Comparison of ENCODE assay signal across 9 mouse cellular contexts in the genomic region with DNA sequence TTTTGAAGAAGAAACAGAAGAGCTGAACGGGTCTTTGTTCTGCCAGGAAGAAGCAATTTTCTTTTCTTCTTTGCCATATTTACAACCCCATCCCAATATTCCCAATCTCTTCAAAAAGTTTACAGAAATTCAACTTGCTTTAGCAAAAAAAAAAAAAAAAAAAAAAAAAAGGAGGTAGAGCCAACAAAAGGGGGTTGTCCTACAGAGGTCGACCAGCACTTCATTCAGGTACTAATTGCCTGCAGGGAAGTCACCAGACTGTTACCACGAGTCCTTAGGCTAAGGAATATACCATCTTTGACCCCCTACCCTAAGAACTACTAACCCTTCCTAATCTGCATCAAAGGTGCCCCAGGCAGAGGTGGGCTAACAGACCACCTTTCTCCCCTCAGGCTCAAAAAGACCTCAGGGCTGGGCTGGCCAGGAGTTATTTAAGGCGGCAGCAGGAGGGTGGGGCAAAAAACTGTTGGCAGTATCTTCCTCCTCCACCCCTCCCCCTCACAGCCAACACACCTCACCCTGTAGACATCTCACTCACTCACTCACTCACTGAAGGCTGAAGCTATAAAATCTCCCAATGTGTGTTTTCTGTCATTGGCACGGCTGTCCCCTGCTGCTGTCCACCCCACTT. TPM values are rescaled to one million over a fixed set of nuclear protein-coding genes. Genes with fewer than 3 reads are reported as not detected.
A peak's percentile ranks its signal among the peaks of the same experiment; 100 is the strongest.
DNase-seq lines count a peak whose midpoint lies in the region; ATAC-seq and TF ChIP-seq lines count a peak whose summit lies in the region.
"Had no signal": no experiment of that assay in that cellular context is flagged by ENCODE, and none has a peak within 500 bp of the region (broad histone marks: within the 10 kb centered on the region; RNA-seq: fewer than 3 reads in every experiment).

No protein-coding gene starts in this region.

- intact Hi-C loops in left cerebral cortex, postnatal 10 days (cut with DNase I): loop anchor here (5.0 to 10.0 kb wide), 2 partner anchors 117 to 164 kb away; no protein-coding TSS in a partner anchor

- peaks cover 32% of the 10 kb centered on the region for H3K4me1 ChIP-seq in forebrain, embryonic 13.5 days
- peaks cover 17% of the 10 kb centered on the region for H3K4me1 ChIP-seq in limb, embryonic 10.5 days

- H3K27me3 ChIP-seq in forebrain, embryonic 13.5 days: no peaks in the 10 kb centered on the region
- no peaks in the 10 kb centered on the region for H3K27me3 ChIP-seq in limb, embryonic 10.5 days (ENCODE audit: low read depth, poor library complexity, severe bottlenecking)
- no peaks in the 10 kb centered on the region for H3K27me3 ChIP-seq in myocyte (ENCODE audit: control insufficient read depth, insufficient read depth, insufficient read length)

- peak overlapping the region; percentile 18 for H3ac ChIP-seq in myocyte (ENCODE audit: control insufficient read depth, insufficient read length)

- H3K79me2 ChIP-seq in myocyte (ENCODE audit: control insufficient read depth, insufficient read depth): peaks cover 18% of the 10 kb centered on the region

- peak overlapping the region; percentile 80 for H3K4me3 ChIP-seq in forebrain, embryonic 13.5 days
- H3K4me3 ChIP-seq in limb, embryonic 10.5 days: peak overlapping the region; percentile 79
- peak overlapping the region; percentile 75 for H3K4me3 ChIP-seq in myocyte

- H3K9me3 ChIP-seq in forebrain, embryonic 13.5 days (replicated peaks): no peaks in the 10 kb centered on the region
- H3K9me3 ChIP-seq in limb, embryonic 10.5 days (replicated peaks): no peaks in the 10 kb centered on the region

- no peak overlapping the region for H3K27ac ChIP-seq in forebrain, embryonic 13.5 days
- H3K27ac ChIP-seq in limb, embryonic 10.5 days: no peak overlapping the region
- H3K27ac ChIP-seq: macrophage had no signal

- 29% methylated on average over 5 of the region's 5 CpGs for WGBS in forebrain, embryonic 13.5 days
- WGBS in limb, embryonic 10.5 days: 13% methylated on average over 5 of the region's 5 CpGs

- no peak for ATAC-seq in cerebellum, adult (ENCODE audit: insufficient number of reproducible peaks, low FRiP score, low TSS enrichment)
- no peak for ATAC-seq in forebrain, embryonic 13.5 days

- no peaks in the 10 kb centered on the region for H3K36me3 ChIP-seq in forebrain, embryonic 13.5 days (ENCODE audit: poor library complexity, severe bottlenecking)
- no peaks in the 10 kb centered on the region for H3K36me3 ChIP-seq in limb, embryonic 10.5 days
- H3K36me3 ChIP-seq in myocyte (ENCODE audit: control insufficient read depth, insufficient read depth): no peaks in the 10 kb centered on the region

- peak; percentile 37 to 39 for DNase-seq in cerebellum, adult 18-20 months
- peak; percentile 60 for DNase-seq in ZHBTc4 (ENCODE audit: low read depth, low spot score)
- DNase-seq in limb, embryonic 10.5 days (ENCODE audit: low spot score): no peak
- no peak for DNase-seq in layer of hippocampus, postnatal 14 days (ENCODE audit: low spot score in 2 of 2)
- DNase-seq in left cerebral cortex, postnatal 10 days (ENCODE audit: extremely low spot score in 1 of 2, low spot score in 2 of 2): no peak

- H3K4me2 ChIP-seq in forebrain, embryonic 13.5 days: peak overlapping the region; percentile 85
- H3K4me2 ChIP-seq in myocyte (ENCODE audit: low read depth): peak overlapping the region; percentile 93

- no peak for TF ChIP-seq POLR2A in myocyte (IDR thresholded peaks at IDR 0.05; ENCODE audit: insufficient read length, low read depth)

- peak overlapping the region; percentile 91 for H3K9ac ChIP-seq in forebrain, embryonic 13.5 days

TF ChIP-seq in myocyte, 11 proteins besides CTCF, POLR2A, EP300 and RAD21:
- TF ChIP-seq MAX (IDR thresholded peaks at IDR 0.05; ENCODE audit: low read depth): no peak
- TF ChIP-seq TCF12 (IDR thresholded peaks at IDR 0.05; ENCODE audit: insufficient read depth, poor library complexity, severe bottlenecking): no peak
- TF ChIP-seq REST (IDR thresholded peaks at IDR 0.05; ENCODE audit: insufficient read depth, insufficient read length): no peak
- no peak for TF ChIP-seq MYOG (IDR thresholded peaks at IDR 0.05; ENCODE audit: control insufficient read depth in 1 of 3, insufficient read depth in 1 of 3, insufficient read length in 2 of 3, low read depth in 2 of 3)
- no peak for TF ChIP-seq USF1 (IDR thresholded peaks at IDR 0.05; ENCODE audit: low read depth)

RNA-seq across cellular contexts. Expression of a gene that starts 1.8 kb away (rescaled TPM):
- 84.1 and 84.9 TPM in 2 replicates for polyA plus RNA-seq in forebrain, embryonic 13.5 days (2015; fragmentation: Nextera tagmentation; extraction: Ambion mirVana)
- 21.1 and 24.5 TPM in 2 replicates for polyA plus RNA-seq in limb, embryonic 10.5 days (2016; fragmentation: Nextera tagmentation; extraction: Ambion mirVana)
- 38.8 TPM for polyA plus RNA-seq in myocyte (2012; fragmentation: generic; extraction: Trizol)
- total RNA-seq in layer of hippocampus, postnatal 14 days (2021): 100 to 1,000 TPM; 182 to 186 TPM
- 100 to 1,000 TPM; 109 to 119 TPM for total RNA-seq in left cerebral cortex, postnatal 10 days (2021)

Comparison
In these comparisons a context has a peak if more than half of its experiments do, and no peak if none do; other contexts are left out.
1. DNase-seq: peak in cerebellum, adult 18-20 months (2 of 2) and ZHBTc4 (single experiment); none in limb, embryonic 10.5 days (single experiment), layer of hippocampus, postnatal 14 days (0 of 2) and left cerebral cortex, postnatal 10 days (0 of 2).
2. Peak in every context shown above with its lines, with median percentiles within 50 percentile points of each other: H3K4me3 ChIP-seq.